Mouse (Mus musculus) retina, embryonic 14.5 days (tissue): ENCODE data around the gene Glis3.

Experiments
- DNase-seq: peaks from one replicate; pipeline ENCODE4 v3.0.0-alpha.2; 2015; ENCODE audit warnings: low spot score

Gene Glis3

DNA sequence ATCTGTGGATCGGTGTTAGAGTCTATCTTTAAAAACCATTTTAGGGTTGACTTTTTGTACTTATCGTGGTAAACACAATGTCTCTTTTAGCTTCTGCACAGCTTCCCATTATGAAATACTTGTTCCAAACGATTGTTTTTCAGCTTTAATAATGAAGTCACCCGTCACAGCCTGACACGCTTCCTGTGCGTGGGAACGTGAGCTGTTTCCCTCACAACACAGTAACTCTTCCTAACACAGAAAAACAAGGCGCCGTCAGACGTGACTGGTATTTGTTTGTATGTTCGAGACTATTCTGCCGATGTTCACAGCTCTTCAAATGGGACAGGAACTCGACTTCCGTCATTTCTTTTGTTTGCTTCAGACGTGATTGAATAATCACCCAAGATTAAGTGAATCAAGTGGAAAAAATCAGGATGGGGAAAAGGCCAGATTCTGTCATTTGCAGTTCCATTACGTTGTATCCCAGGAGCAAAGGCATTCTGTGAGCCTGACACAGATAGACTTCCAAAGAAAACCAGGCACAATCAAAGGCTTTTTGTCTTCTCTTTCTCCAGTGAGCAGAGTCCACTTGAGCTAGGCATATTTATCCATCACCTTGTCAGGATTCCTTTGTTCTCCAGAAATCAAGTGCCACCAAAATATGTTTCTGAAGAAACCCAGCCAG is 351.3 kb downstream of the Glis3 start:
- no peak for DNase-seq

DNA sequence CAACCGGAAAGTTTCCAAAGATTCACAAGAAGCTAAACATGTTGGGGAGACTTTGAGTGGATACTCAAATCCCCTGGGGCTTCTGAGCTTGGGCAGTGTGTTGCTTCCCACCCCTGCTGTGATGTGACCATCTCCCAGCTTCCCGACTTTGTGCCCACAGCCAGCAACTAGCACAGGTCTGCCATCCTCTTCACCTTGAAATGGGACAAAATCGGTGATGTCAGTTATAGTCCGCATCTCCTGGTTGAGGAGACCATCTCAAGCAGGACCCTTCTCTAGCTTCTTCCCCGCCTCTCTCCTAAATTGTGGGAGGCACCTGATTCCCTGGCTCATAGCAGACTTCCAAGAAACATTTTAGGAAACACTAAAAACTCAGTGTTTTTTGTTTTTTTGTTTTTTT is 352.3 kb downstream of the Glis3 start:
- DNase-seq = no peak

DNA sequence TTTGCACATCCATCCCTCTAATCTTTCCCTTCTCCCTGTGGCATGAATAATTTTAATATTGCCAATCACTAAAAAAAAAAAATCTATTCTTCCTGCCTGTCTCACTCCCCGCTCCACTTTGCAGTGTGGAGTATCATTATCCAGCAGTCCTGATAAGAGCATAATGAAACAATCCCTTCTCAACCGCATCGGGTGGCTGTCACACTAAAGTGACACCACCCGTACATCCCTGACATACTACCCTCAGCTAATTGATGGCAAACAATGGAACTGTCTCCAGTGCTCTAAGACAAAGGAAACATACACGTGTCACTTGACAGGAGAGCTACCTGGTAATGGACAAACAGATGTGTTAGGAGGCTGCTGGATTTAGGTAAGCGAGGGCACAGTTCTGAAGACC is 373.8 kb downstream of the Glis3 start:
- DNase-seq = no peak

DNA sequence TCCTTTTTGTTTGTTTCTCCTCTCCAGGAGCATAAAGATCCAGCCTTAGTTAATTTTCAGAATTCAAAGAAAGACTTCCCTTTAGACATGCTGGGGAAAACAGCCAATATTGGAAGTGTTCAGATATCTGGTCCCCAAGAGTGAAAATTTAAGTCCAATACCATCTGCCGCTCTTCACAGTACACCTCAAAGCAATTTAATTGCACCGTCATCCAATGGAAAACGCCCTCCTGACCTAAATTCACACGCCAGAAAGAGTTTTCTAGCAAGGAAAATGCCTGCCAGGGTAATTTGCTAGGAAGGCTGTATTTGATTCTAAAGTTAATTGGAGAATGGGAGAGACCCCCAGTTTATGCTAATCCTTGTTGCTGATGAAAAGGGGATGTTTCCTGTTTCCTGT is 374.4 kb downstream of the Glis3 start:
- DNase-seq = peak; percentile 51

DNA sequence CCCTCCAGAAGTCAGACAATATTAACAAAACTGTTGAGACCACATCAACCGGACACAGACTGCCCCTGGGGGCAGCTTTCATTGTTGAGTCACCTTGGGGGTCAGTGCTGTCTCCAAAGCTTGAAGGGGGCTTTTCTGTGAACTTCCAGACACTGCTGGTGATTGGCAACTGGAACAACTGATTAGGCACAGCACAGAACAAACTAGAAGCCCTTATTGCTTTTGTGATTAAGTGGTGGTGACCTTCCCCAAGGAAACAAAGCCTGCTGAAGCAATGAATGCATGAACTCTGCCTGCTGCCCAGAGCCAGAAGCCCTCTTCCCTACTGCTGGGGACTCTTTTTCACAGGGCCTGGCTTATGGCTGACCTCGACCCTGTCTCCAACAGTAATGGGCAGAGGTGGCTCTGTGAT is 377.0 kb downstream of the Glis3 start:
- DNase-seq = no peak

DNA sequence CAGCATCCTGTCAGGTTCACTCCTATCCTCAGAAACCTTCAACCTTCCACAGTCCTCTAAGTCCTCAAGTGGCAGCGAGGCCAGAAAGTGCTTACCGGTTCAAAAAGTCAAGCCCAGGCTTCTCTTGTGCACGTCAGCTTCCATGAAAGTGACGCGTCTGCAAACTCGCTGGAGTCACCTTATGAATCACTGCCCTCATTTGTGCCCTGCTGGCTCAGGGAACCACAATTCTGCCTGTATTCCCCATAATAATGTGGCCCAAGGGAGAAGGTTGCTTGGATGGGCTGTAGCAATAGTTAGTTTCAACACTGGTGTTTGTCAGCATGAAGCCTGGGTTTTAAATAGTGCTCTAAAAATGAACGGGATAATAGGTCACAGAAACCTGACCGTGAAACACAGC is 379.7 kb downstream of the Glis3 start:
- no peak for DNase-seq

DNA sequence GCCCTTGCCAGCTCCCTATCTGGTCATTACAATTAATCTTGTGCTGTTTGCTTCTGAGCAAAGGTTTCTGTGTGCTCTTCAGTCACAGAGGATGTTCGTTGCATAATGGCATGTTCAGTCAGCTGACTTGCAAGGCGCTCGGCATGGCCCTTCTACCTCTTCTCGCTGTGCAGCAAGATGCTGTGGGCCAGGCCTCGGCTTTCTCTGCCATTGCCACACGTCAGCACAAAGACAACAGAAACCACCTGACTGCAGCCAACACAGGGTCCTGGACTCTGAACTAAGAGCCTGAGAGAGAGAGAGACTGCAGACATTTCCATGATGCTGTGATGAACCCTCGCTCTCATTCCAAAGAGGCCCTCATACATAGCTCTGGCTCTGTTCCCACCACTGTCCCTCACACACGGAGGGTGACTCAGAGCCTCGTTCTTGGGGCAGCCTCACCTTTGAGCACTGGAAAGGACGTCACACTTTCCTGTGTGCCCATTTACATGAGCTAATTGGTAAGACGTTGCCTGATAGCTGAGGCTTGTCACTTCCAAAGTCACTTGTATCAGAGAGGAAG is 380.6 kb downstream of the Glis3 start:
- DNase-seq = no peak

DNA sequence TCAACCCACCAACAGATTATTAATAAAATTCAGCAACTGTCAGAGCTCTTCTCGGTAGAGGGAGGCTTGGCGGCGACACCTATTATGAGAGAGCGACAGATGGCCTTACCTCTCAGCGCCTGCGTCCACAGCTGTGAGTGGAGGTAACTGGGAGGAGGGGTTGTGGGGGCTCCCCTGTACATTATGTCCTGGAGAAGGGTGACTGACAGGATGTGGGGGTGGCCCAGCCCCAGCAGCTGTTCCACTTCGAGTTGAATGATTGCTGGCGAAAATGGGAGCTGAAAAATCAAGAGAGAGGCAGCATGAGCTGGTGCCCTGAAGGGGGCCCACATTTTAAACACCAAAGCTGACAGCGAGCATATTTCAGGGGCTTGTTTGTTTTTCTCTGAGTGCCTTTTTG is 381.2 kb downstream of the Glis3 start:
- DNase-seq = no peak

DNA sequence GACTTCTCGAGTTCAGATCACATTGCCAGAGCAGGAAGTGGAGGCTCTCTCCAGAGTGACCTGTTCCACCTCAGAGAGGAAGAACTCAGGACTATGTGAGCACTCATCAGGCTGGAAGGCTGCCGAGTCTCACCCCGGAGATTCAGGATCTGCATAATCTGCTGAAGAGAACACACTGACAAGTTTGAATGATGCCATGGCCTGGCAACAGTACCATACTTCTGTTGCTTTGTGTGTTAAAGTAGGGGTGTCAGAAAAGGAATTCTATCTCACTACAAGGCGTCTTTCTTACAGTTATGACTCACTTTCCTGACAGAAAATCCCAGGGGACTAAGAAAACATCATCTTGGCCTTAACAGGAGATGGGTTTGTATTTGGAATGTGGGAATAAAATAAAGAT is 388.3 kb downstream of the Glis3 start:
- no peak for DNase-seq

DNA sequence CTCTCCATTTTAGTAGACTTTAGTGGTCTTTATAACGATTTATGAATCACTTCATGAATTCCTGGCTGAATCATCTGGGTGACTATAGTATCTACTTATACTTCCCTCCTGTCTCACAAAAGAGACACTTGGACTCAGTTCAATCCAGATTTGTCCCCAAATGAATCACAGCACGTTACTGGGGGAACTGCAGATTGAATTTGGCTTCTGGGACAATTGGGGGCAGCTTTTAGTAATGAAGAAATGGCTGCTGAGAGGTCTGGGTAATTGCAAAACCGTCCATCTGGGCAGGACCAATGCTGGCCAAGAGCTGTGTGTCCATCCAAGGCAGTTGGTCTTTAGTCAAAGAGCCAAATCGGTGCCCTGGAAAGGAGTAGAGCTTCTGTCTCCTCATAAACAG is 390.4 kb downstream of the Glis3 start:
- no peak for DNase-seq

DNA sequence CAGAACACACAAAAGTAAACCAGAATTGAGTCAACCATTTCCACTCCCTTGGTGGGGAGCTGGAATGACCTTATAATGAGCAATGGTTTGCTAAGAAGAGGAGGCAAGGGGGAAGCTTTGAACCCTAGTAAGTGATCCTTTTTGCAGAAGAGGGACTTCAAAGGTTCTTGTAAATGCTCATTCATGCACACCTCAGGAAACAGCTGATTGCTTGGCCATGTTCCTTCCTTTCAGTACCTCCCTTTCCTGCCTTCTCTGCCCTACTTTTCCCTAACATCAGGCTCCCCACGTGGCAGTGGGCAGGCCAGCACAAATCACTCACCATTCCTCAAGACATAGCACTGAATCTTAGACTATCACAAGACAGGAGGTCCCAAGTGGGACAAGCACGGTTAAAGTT is 392.4 kb downstream of the Glis3 start:
- DNase-seq = no peak

DNA sequence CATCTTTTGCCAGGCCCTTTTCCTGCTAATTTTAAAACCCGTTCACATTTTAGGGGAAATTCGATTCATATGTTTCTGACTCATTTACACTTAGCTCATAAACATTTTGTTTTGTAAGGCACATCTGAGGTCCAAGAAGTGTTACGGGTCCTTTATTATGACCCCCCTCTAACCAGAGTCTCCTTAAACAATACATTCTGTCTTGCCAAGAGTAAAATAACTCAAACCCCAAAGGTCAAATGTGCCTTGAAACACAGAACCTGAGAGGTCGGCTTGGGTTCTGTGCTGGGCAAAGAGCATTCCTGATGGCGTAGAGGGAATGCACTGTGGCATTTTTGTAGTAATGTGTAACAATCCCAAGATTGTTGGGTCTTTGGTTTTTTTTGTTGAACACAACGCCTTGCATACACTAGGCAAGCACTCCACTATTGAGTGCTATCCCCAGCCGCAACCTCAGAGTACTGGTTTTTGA is 395.7 kb downstream of the Glis3 start:
- DNase-seq = no peak

DNA sequence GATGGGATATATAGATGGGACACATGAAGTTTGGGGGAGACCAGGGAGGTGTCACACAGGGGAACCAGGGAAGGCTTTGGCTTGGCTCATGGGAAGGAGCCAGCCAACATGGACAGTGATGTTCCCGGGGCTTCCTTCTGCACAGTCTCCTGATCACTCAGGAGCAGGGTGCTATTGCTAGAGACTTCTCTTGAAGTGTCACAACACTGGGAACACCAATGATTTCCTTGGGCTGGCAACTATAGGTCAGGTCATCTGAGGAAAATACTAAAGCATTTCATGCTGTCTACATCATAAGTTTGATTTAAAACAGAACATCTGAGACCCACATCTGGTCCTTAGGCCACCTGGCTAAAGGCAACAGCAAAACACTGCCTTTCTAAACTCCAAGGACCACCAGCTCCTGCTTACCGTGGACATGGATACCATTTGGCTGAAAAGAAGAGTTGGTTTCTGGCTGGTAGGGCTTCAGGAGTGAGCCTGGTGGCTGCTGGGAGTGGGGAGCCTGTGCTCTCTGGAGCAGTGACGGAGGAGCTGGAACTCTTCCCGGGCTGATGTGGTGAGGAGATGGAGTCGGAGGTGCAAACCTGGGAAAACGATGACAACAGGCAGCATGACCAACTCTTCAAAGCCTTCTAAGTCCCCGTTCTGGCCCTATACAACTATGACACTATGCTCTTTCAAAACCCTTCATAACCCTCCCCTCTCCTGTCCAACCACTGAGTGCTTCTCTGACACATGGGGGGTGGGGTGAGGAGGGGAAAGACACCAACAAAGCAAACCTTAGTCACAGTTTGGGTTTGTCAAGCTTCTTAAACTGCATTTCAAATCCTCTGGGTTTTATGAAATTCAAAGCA is 396.4 kb downstream of the Glis3 start:
- DNase-seq = no peak

DNA sequence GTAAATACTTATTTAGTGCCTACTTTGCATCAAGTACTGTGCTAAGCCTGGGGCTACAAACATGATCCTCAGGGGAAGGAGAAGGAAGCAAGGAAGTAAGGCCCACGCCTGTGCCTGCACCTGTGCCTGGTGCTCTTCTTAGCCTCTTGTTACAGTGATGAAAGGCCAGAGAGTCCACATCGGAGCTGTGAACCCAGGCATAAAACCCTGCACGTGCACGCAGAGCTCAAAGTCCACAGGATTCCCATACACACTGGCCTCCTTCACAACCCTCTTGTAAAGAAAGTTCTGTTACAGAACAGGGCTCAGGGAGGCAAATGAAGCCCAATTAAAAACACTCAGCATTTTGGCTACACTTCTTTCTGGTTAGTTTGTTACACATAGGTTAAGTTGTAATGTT is 398.5 kb downstream of the Glis3 start:
- DNase-seq = no peak

DNA sequence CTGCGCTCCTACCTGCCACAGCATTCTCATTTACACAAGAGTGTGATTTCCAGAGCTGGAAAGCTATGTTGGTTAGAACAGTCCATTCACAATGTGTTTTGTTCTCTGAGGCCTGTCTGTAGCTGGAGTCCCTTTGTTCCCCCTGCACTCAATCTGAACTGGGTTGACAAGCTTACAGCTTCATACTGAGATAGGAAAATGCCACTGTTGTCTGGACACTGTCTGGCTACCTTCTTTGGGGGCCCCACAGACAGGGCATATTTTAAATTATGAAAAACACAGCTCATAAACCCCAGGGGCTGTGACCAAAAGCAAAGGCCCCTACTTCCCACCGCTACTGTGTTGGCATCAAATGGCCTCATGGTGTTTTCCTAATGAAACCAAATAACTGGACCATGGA is 402.8 kb downstream of the Glis3 start:
- peak; percentile 51 for DNase-seq

DNA sequence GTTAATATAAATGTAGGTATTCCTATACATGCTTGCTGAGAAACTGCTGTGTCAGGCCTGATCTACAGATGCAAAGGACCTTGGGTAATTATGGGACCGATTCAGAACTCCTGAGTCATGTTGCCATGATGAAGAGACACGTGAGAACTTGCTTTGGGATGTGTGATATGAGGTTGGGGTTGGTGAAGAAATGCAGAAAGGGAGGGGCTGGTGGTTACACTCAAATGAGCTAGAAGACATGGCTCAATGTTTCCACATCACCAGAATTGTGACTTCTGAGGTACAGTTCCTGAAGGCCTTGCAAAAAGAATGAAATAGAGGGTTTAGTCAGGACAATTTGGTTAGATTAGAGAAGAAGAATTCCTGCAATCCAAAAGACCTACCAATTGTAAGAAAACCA is 405.4 kb downstream of the Glis3 start:
- no peak for DNase-seq

DNA sequence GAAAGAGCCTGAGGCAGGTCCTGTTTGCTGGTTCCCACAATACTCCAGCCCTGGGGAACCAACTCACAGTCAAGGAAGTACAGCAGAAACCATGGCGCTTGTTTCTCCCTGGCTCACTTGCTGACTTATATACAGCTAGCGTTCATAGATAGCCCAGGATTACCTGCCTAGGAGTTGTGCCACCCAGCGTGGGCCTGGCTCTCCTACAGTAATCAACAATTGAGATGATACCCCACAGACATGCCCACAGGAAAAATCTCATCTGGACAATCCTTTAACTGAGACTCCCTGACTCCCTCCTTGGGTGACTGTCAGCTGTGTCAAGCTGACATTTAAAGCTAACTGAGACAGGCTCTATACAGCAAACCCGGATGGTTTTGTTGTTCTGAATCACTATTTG is 405.9 kb downstream of the Glis3 start:
- no peak for DNase-seq

DNA sequence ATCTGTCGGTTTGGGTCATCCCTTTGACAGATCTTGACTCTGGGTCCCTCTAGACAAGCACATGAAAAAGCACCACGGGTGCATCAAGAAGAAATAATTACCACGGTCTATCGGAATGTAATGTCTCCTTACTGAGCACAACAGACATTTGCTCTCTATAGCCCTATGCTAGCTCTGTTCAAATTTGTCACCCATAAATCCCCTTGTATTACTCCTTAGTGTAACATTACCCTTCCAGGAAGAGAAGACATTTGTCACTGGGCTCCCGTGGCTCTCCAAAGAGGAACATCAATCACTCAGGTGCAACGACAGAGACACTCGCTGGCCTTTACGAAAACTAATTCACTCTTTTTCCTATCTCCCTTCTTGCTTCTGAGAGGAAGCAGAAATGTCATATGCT is 413.0 kb downstream of the Glis3 start:
- DNase-seq = no peak

DNA sequence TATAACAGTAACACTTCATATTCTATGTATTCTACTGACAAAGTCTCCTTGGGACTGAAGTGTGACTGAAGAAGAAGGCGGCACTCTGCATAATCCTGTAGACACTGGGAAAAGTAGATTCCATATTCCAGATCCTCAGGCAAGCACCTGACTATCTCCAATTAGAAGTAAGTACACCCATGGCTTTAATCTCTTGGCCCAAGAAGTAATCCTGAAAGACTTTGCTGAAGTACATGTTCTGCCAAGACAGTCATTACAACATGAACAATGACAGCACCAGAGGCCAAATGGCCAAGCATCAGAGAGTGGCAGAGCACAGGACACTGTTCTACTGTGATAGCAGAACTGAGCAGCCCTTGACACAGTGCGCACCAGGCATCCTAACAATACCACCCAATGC is 414.1 kb downstream of the Glis3 start:
- no peak for DNase-seq

DNA sequence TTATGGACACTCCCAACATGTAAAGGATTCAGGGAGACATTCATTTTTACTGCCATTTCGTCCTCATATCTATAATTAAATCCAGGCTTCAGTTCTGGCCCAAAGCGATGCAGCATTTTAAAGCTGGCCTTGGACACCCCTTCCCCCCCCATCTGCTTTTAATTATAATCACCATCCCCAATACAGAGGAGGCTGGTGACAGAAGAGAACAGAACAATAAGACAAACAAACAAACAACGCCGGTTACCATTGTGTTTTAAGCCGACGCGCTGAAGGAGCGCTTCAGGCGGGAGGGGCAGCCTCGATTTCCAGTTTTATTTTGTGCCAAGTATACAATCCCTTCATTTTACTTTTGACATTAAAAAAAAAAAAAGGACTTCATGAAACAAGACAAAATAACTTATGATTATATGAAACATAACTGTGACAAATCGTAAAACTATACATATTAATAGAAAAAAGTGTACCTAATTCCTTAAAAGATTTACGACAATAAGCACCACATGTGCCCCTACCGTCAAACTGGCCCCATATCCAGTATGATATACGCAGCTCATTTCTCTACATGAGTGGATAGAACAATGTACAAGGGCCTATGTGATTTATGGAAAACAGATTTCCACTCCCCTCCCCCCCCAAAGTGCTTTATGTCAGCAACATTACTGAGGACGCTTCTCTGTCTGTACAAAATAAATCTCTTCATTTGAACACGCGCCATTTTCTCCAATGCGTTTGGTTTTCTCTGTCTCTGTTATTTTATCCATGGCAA is 420.8 kb downstream of the Glis3 start:
- DNase-seq = no peak

DNA sequence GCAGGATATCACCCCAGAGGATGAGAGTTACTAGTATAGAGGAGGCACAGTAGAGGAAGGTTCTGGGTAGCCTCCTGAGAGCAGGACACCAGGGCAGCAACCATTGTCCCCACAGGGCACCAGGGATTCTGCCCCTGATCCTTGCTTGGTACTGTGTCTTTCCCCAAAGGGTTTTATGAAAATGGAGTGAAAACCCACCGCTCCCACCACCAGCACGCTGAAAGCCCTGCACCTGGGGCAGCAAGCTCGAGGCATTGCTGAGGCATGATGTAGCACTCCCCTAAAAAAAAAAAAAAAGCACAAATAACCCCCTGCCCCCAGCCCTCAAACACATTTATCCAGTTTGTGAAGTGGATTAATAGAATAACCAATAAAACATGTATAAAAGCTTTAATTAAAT is 421.4 kb downstream of the Glis3 start:
- DNase-seq = no peak

DNA sequence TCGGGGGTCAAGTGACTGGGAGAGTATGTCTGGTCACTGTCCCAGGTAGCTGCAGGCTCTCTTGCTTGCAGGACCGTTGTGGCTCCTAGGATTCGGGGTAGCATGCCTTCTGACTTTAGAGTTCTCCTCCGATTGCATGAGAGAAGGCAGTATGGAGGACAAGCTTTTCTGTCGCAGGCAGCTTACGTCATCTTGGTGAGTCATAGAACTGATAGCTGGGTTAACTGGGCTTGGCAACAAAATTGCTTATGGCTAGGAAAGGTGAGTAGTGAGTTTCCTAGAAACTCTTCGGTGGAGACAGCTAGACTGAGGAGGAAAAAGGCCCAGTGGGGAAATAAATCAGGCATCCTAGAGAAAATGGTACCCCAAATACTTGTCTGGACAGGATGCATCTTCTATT is 432.5 kb downstream of the Glis3 start:
- DNase-seq = no peak

DNA sequence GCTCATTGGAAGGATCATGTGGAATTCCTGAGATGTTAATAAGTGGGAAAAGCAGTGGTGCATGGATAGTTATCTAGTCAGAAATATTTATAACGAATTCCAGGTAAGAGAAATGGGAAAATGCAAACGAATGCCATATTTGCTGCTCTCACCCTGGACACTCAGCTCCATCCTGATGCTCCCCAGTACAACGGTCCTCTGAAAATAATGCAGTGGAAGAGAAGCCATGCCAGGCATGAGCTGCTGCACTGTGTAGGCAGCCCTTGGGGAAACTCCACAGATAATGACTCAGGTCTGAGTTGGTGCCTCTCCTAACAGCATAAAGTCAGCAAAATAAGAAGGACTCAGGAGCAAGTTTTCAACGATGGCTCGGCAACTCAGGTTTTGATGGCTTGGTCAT is 433.7 kb downstream of the Glis3 start:
- no peak for DNase-seq
